Mouse (Mus musculus): ENCODE measurements at regions not wholly inside any gene's neighbourhood (a gene's known extent, or its start where the extent isn't known, plus 50 kb on each side); places are given as distances from the start of the nearest gene placed in this dataset.

DNA sequence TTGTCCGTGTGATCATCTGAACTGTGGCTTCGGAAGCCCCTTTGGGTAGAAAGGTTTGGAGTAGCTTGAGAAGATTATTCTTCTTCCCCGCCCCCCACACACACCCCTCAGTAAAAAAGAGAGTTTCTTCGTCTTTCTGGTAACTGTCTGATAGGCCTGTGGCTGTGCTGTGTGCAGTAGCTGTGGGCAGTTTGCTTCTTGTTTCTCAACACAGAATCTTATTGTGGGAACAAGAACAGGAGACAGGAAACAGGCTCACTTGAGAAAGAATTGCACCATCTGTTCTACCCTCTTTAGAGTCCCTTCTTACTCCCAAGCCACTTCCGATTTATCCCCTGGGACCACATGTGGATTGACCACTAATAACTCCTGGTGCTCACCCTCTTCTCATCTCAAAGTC lies 140.5 kb downstream of the BC067074 start:
- no peak for TF ChIP-seq CTCF (IDR thresholded peaks at IDR 0.05; ENCODE audit: low read depth)
- no peak overlapping the region for H3K27ac ChIP-seq (ENCODE audit: low read depth, low read length)
- no peaks in the 10 kb centered on the region for H3K36me3 ChIP-seq (ENCODE audit: control insufficient read depth, insufficient read depth)
- H3K9me3 ChIP-seq (ENCODE audit: control insufficient read depth), result no peaks in the 10 kb centered on the region
- H3K9ac ChIP-seq (ENCODE audit: low read depth, low read length), result no peak overlapping the region
- H3K4me3 ChIP-seq (ENCODE audit: low read depth, low read length), result no peak overlapping the region
- no peak overlapping the region for H3K4me2 ChIP-seq (replicated peaks; ENCODE audit: low read depth)
- H3K4me1 ChIP-seq (replicated peaks; ENCODE audit: control insufficient read depth, insufficient read depth, low read length), result no peaks in the 10 kb centered on the region
- ATAC-seq, result no peak
- H3K27me3 ChIP-seq (replicated peaks; ENCODE audit: control insufficient read depth, insufficient read depth, low read length), result no peaks in the 10 kb centered on the region
- WGBS, result 63% methylated on average over 5 of the region's 5 CpGs

DNA sequence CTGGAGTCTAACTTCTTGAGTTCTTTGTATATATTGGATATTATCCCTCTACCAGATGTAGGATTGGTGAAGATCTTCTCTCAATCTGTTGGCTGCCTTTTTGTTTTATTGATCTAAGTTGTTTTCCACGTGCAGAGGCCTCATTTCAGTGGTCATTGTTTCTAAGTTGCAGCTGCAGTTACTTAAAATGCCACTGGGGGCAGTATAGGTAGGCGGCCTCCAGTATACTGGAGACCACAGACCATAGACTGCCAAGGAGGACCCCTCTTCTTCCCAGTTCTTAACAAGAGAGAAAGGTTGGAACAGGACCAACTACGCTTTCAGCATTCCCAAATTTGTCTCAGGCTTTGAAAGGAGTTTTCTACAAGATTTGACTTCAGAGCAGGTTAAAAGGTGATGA lies 136.7 kb downstream of the BC067074 start:
- Histone ChIP-seq H3K4me2 (replicated peaks; ENCODE audit: low read depth) (no peak overlapping the region), H3K4me1 (replicated peaks; ENCODE audit: control insufficient read depth, insufficient read depth, low read length) (no peaks in the 10 kb centered on the region), H3K9ac (ENCODE audit: low read depth, low read length) (no peak overlapping the region), H3K27ac (ENCODE audit: low read depth, low read length) (no peak overlapping the region), H3K27me3 (replicated peaks; ENCODE audit: control insufficient read depth, insufficient read depth, low read length) (no peaks in the 10 kb centered on the region), H3K4me3 (ENCODE audit: low read depth, low read length) (no peak overlapping the region), H3K9me3 (ENCODE audit: control insufficient read depth) (no peaks in the 10 kb centered on the region), H3K36me3 (ENCODE audit: control insufficient read depth, insufficient read depth) (no peaks in the 10 kb centered on the region)
- TF ChIP-seq CTCF (IDR thresholded peaks at IDR 0.05; ENCODE audit: low read depth), result peak; percentile 75
- WGBS, result 42% methylated on average over 3 of the region's 3 CpGs
- no peak for ATAC-seq
